Mouse (Mus musculus) olfactory bulb, adult 2 months (tissue): ENCODE data around the gene Dbp. TPM values are rescaled to one million over a fixed set of nuclear protein-coding genes. Genes with fewer than 3 reads are reported as not detected.

Experiments used
- H3K27ac ChIP-seq: fragments of 200-500 bp; 2 replicates; pipeline ENCODE4 v1.5.1; 2012; ENCODE audit warnings: low read depth, low read length; ENCODE audit not compliant: insufficient read depth
- H3K4me1 ChIP-seq: fragments of 200-500 bp; 2 replicates; pipeline ENCODE4 v1.6.1; 2012; ENCODE audit warnings: low read length; ENCODE audit not compliant: control insufficient read depth, insufficient read depth
- H3K4me3 ChIP-seq: fragments of 200-500 bp; 2 replicates; pipeline ENCODE4 v1.5.1; 2012; ENCODE audit warnings: mild to moderate bottlenecking, low read depth, low read length, moderate library complexity; ENCODE audit not compliant: insufficient read depth
- CTCF ChIP-seq: fragments of 200-500 bp; IDR thresholded peaks from 2 replicates; pipeline ENCODE4 v1.5.1; 2012; ENCODE audit warnings: low read depth, mild to moderate bottlenecking, low read length, moderate library complexity; ENCODE audit not compliant: insufficient read depth
- POLR2A ChIP-seq: fragments of 200-500 bp; IDR thresholded peaks from 2 replicates; pipeline ENCODE4 v1.6.1; 2012; ENCODE audit warnings: mild to moderate bottlenecking, low read depth, low read length, moderate library complexity; ENCODE audit not compliant: insufficient read depth
- WGBS: fragments of 180-500 bp; shearing (Covaris S2); methylation state at CpG from one replicate; pipeline ENCODE4 v1.1.7; 2018; 5-methylcytosine and 5-hydroxymethylcytosine counted together
- polyA plus RNA-seq: library from polyadenylated mRNA; stranded (reverse); fragments of >200 nt; gene quantifications from 2 replicates; pipeline ENCODE4 v1.2.4, GENCODE M21; 2012; ENCODE audit warnings: low replicate concordance; ENCODE audit not compliant: missing spikeins, insufficient read depth, insufficient read length

Dbp gene
- polyA plus RNA-seq, 1 experiment, result 386 TPM

GRCm38 (mm10) chr7:45679966-45680621 is 24.8 kb upstream of the Dbp start:
- Histone ChIP-seq H3K4me1 (peaks cover 7% of the 10 kb centered on the region), H3K4me3 (no peak overlapping the region), H3K27ac (no peak overlapping the region)
- TF ChIP-seq POLR2A, result no peak
- no peak for TF ChIP-seq CTCF
- WGBS, result 73% methylated on average over 14 of the region's 14 CpGs

GRCm38 (mm10) chr7:45681046-45681736 is 23.7 kb upstream of the Dbp start:
- H3K4me1 ChIP-seq, result peaks cover 7% of the 10 kb centered on the region
- 88% methylated on average over 8 of the region's 8 CpGs for WGBS
- TF ChIP-seq CTCF (no peak), POLR2A (no peak)
- H3K4me3 ChIP-seq, result no peak overlapping the region
- H3K27ac ChIP-seq, result no peak overlapping the region

- peak overlapping the region; percentile 38 for H3K4me3 ChIP-seq
- 29% methylated on average over 14 of the region's 14 CpGs for WGBS
- H3K4me1 ChIP-seq, result peaks cover 7% of the 10 kb centered on the region
- peak overlapping the region; percentile 64; the same call in 1 of the 2 replicates for H3K27ac ChIP-seq
- TF ChIP-seq CTCF, result peak; percentile 94
- no peak for TF ChIP-seq POLR2A
Measured at GRCm38 (mm10) chr7:45682144-45683126, 22.5 kb upstream of the Dbp start.

GRCm38 (mm10) chr7:45683396-45684050 is 21.4 kb upstream of the Dbp start, which contains the start of gene Ntn5:
TSS of gene Ntn5 (plus strand) at chr7:45684022.
- 82% methylated on average over 7 of the region's 7 CpGs for WGBS
- H3K4me3 ChIP-seq, result no peak within 1 kb of the TSS
- TF ChIP-seq POLR2A (no peak), CTCF (no peak)
- H3K27ac ChIP-seq, result no peak within 1 kb of the TSS
- peaks cover 7% of the 10 kb centered on the region for H3K4me1 ChIP-seq

GRCm38 (mm10) chr7:45685811-45686210 is 19.1 kb upstream of the Dbp start:
- Histone ChIP-seq H3K4me1 (peaks cover 17% of the 10 kb centered on the region), H3K27ac (no peak overlapping the region), H3K4me3 (no peak overlapping the region)
- 74% methylated on average over 10 of the region's 10 CpGs for WGBS
- TF ChIP-seq CTCF, result no peak
- TF ChIP-seq POLR2A, result no peak

GRCm38 (mm10) chr7:45686841-45687240 is 18.0 kb upstream of the Dbp start:
- TF ChIP-seq CTCF (no peak), POLR2A (no peak)
- 83% methylated on average over 3 of the region's 3 CpGs for WGBS
- H3K4me1 ChIP-seq, result peaks cover 20% of the 10 kb centered on the region
- no peak overlapping the region for H3K4me3 ChIP-seq
- H3K27ac ChIP-seq, result no peak overlapping the region

- Histone ChIP-seq H3K27ac (no peak overlapping the region), H3K4me1 (peaks cover 13% of the 10 kb centered on the region), H3K4me3 (no peak overlapping the region)
- WGBS, result 79% methylated on average over 6 of the region's 6 CpGs
- TF ChIP-seq POLR2A (no peak), CTCF (no peak)
Measured at GRCm38 (mm10) chr7:45689099-45689498, 15.8 kb upstream of the Dbp start.

- Histone ChIP-seq H3K27ac (no peak overlapping the region), H3K4me3 (no peak overlapping the region), H3K4me1 (peaks cover 15% of the 10 kb centered on the region)
- 38% methylated on average over 11 of the region's 11 CpGs for WGBS
- TF ChIP-seq POLR2A, result no peak
- TF ChIP-seq CTCF, result no peak
Measured at GRCm38 (mm10) chr7:45689800-45690199, 15.1 kb upstream of the Dbp start.

- H3K4me3 ChIP-seq, result no peak overlapping the region
- H3K27ac ChIP-seq, result no peak overlapping the region
- no peak for TF ChIP-seq CTCF
- peaks cover 17% of the 10 kb centered on the region for H3K4me1 ChIP-seq
- 87% methylated on average over 2 of the region's 2 CpGs for WGBS
Measured at GRCm38 (mm10) chr7:45692364-45692763, 12.5 kb upstream of the Dbp start.
